Comparison of ENCODE assay signal across 19 mouse cellular contexts in the genomic region with DNA sequence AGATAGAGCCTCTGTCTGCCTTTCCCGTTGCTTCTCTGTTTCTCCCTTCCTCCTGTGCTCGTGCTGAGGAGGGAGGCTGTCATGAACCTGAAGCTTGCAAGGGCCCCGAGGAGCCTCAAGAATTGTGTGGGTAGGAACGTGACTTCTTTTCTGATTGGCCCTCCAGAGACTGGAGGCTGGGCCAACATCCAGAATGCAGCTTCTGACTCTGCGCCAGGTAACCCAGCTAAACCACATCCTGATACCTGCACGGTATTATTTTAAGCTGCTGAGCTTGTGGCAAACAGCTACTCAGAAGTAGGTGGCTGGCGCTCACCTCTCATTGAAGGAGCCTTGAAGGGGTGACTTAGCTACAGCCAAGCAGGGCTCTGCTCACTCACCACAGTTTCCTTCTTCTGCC.
A peak's percentile ranks its signal among the peaks of the same experiment; 100 is the strongest.
DNase-seq lines count a peak whose midpoint lies in the region; ATAC-seq and TF ChIP-seq lines count a peak whose summit lies in the region.
"Had no signal": no experiment of that assay in that cellular context is flagged by ENCODE, and none has a peak within 500 bp of the region (broad histone marks: within the 10 kb centered on the region; RNA-seq: fewer than 3 reads in every experiment).

No protein-coding gene starts in this region.

- no peak overlapping the region for H3K4me3 ChIP-seq in lung, adult 2 months (replicated peaks; ENCODE audit: extremely low read depth, low read depth, low read length)
- no peak overlapping the region for H3K4me3 ChIP-seq in kidney, embryonic 15.5 days (replicated peaks)
- H3K4me3 ChIP-seq in forebrain, embryonic 16.5 days (replicated peaks; ENCODE audit: low read length): no peak overlapping the region
- H3K4me3 ChIP-seq: forebrain, embryonic 13.5 days; hindbrain, embryonic 10.5 days; limb, embryonic 10.5 days; liver, embryonic 12.5 days; midbrain, embryonic 13.5 days; stomach, embryonic 15.5 days had no signal

- H3K4me1 ChIP-seq in lung, adult 2 months (ENCODE audit: control insufficient read depth, insufficient read depth, low read length): no peaks in the 10 kb centered on the region
- 0 out of 2 replicates have a peak, but pooled peaks cover 4% of the 10 kb centered on the region for H3K4me1 ChIP-seq in kidney, embryonic 15.5 days
- H3K4me1 ChIP-seq in forebrain, embryonic 16.5 days (replicated peaks; ENCODE audit: control insufficient read depth, insufficient read depth, low read length): no peaks in the 10 kb centered on the region
- H3K4me1 ChIP-seq: forebrain, embryonic 13.5 days; hindbrain, embryonic 10.5 days; limb, embryonic 10.5 days; liver, embryonic 12.5 days; midbrain, embryonic 13.5 days; stomach, embryonic 15.5 days had no signal

- no peak overlapping the region for H3K27ac ChIP-seq in kidney, embryonic 15.5 days
- H3K27ac ChIP-seq in forebrain, embryonic 16.5 days (ENCODE audit: low read length): no peak overlapping the region
- H3K27ac ChIP-seq: forebrain, embryonic 13.5 days; hindbrain, embryonic 10.5 days; limb, embryonic 10.5 days; liver, embryonic 12.5 days; macrophage; midbrain, embryonic 13.5 days; stomach, embryonic 15.5 days had no signal

- no peak for TF ChIP-seq POLR2A in lung, adult 2 months (IDR thresholded peaks at IDR 0.05; ENCODE audit: borderline replicate concordance, extremely low read depth, low read depth, low read length)

- peak; percentile 26 to 50 for DNase-seq in lung, adult 18-20 months
- no peak for DNase-seq in lung, adult 2 months
- peak; percentile 54 for DNase-seq in thymus, postnatal 0 days (ENCODE audit: low spot score)
- DNase-seq in adrenal gland, postnatal 14 days: no peak
- DNase-seq: cerebellum, adult 2 months; layer of hippocampus, postnatal 36 days; right cerebral cortex, postnatal 4 days had no signal

- TF ChIP-seq CTCF in lung, adult 2 months (IDR thresholded peaks at IDR 0.05; ENCODE audit: insufficient read depth, low read length): no peak

- no peak overlapping the region for H3K9ac ChIP-seq in kidney, embryonic 15.5 days
- H3K9ac ChIP-seq in forebrain, embryonic 16.5 days (replicated peaks; ENCODE audit: low read depth, low read length): no peak overlapping the region
- H3K9ac ChIP-seq: forebrain, embryonic 13.5 days; liver, embryonic 12.5 days; midbrain, embryonic 13.5 days; stomach, embryonic 15.5 days had no signal

- no peaks in the 10 kb centered on the region for H3K9me3 ChIP-seq in kidney, embryonic 15.5 days (replicated peaks)
- H3K9me3 ChIP-seq in forebrain, embryonic 16.5 days (ENCODE audit: control insufficient read depth, low read length): no peaks in the 10 kb centered on the region
- H3K9me3 ChIP-seq: forebrain, embryonic 13.5 days; hindbrain, embryonic 10.5 days; limb, embryonic 10.5 days; liver, embryonic 12.5 days; midbrain, embryonic 13.5 days; stomach, embryonic 15.5 days had no signal

- 51% methylated on average over 7 of the region's 7 CpGs for WGBS in lung, adult 2 months
- 83% methylated on average over 7 of the region's 7 CpGs for whole genome bisulfite sequencing in kidney, embryonic 15.5 days
- WGBS in forebrain, embryonic 16.5 days: 84% methylated on average over 7 of the region's 7 CpGs

- no peak overlapping the region for H3K4me2 ChIP-seq in kidney, embryonic 15.5 days
- no peak overlapping the region for H3K4me2 ChIP-seq in forebrain, embryonic 16.5 days (ENCODE audit: low read length)
- H3K4me2 ChIP-seq: forebrain, embryonic 13.5 days; liver, embryonic 12.5 days; midbrain, embryonic 13.5 days; stomach, embryonic 15.5 days had no signal

- peaks cover 12% of the 10 kb centered on the region; the same call in 1 of the 2 replicates for H3K27me3 ChIP-seq in kidney, embryonic 15.5 days
- no peaks in the 10 kb centered on the region for H3K27me3 ChIP-seq in forebrain, embryonic 16.5 days (replicated peaks; ENCODE audit: control insufficient read depth, insufficient read depth, low read length)
- H3K27me3 ChIP-seq: forebrain, embryonic 13.5 days; liver, embryonic 12.5 days; midbrain, embryonic 13.5 days; stomach, embryonic 15.5 days had no signal

- peak; percentile 84 for ATAC-seq in CD4-positive, CD25-positive, alpha-beta regulatory T cell, adult 4 months
- peak; percentile 38 to 62 for ATAC-seq in hematopoietic stem cell, adult 5-6 weeks (replicated peaks in 1 of 2; ENCODE audit: insufficient read depth in 1 of 2, low FRiP score in 2 of 2, low TSS enrichment in 1 of 2, low read depth in 1 of 2, poor library complexity in 2 of 2, severe bottlenecking in 2 of 2)
- ATAC-seq in kidney, embryonic 15.5 days (replicated peaks; ENCODE audit: low FRiP score): no peak
- no peak for ATAC-seq in forebrain, embryonic 16.5 days
- ATAC-seq: forebrain, embryonic 13.5 days; intestine, embryonic 16.5 days; liver, embryonic 12.5 days; midbrain, embryonic 13.5 days had no signal

- H3K36me3 ChIP-seq in kidney, embryonic 15.5 days: no peaks in the 10 kb centered on the region
- H3K36me3 ChIP-seq in forebrain, embryonic 16.5 days (ENCODE audit: control insufficient read depth, insufficient read depth): no peaks in the 10 kb centered on the region
- H3K36me3 ChIP-seq: hindbrain, embryonic 10.5 days; limb, embryonic 10.5 days; liver, embryonic 12.5 days; midbrain, embryonic 13.5 days; stomach, embryonic 15.5 days had no signal

Comparison
In these comparisons a context has a peak if more than half of its experiments do, and no peak if none do; other contexts are left out.
1. DNase-seq: peak in lung, adult 18-20 months (2 of 2) and thymus, postnatal 0 days (single experiment); none in lung, adult 2 months (single experiment) and adrenal gland, postnatal 14 days (single experiment).
2. ATAC-seq: peak in CD4-positive, CD25-positive, alpha-beta regulatory T cell, adult 4 months (single experiment) and hematopoietic stem cell, adult 5-6 weeks (2 of 2); none in kidney, embryonic 15.5 days (single experiment) and forebrain, embryonic 16.5 days (single experiment).